Mouse (Mus musculus): Measurements from ENCODE around the gene Klhl18.
"Not testable (repeated sequence)": the region's sequence is repeated elsewhere in the genome, so short reads cannot be mapped to it uniquely, and the experiment has no call there.

The Klhl18 gene

DNA sequence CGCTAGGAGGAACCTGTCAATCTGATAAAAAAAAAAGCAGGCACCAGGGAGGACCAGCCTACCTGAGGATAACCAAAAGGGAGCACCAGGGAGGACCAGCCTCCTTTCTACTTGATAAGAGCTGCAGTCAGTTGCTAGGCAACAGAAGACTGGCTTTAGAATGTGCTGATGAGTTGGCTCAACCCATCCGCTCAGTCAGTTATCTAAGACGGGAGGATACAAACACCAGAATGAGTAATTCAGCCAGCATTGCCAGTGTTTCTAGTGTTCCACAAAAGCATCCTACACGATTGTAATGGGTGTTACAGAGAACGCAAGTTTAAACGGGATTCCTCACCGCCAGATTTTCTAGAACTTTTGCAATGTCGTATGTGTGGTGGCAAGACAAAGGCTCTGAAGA is 45.3 kb downstream of the Klhl18 start:
- in situ Hi-C loops (cut with MboI; ENCODE audit: low sequenced_read_pairs): no loop called here

- in situ Hi-C loops (cut with MboI; ENCODE audit: low sequenced_read_pairs): no loop called here
These were observed 56.9 kb downstream of the Klhl18 start, which contains the start of gene Ngp for GRCm38 (mm10) chr9:110419511-110420112. TSS of gene Ngp (plus strand) at chr9:110419747.

DNA sequence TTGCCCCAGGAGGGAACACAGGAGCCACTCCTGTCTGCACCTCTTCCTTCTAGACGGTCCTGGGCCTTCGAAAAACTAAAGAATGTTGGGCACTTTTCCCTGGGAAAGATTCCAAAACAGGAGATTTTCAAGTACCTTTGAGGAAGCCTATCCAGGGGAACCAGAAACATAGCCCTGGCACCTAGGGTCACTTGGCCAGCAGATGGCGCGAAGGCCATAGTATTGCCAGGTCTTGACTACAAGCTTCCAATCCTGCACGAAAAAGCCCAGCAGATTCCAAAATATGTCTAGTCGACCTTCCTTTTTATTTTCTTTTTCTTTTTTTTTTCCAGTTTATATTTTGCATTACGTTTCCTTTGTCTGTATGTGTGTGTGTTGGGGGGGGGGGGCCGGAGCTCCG is 62.7 kb downstream of the Klhl18 start:
- in situ Hi-C loops (cut with MboI; ENCODE audit: low sequenced_read_pairs): no loop called here

DNA sequence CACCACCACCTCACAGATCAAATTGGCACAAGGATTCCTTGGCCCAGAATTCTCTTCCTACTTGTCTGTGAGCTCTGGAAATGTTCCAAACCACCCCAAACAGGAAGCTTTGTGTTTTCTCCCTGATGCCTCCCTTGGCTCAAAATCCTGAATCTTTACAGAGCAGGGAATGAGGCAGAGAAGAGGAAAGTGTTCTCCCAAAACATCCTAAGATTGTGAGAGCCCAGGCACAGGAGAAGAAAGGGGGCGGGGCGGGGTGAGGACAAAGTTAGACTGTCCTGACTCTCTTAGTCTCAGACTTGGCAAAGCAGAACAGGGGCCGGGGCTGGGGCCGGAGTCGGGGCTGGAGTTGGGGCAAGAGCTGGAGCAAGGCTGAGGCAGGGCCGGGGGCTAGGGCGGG is 63.6 kb downstream of the Klhl18 start:
- in situ Hi-C loops (cut with MboI; ENCODE audit: low sequenced_read_pairs): no loop called here

DNA sequence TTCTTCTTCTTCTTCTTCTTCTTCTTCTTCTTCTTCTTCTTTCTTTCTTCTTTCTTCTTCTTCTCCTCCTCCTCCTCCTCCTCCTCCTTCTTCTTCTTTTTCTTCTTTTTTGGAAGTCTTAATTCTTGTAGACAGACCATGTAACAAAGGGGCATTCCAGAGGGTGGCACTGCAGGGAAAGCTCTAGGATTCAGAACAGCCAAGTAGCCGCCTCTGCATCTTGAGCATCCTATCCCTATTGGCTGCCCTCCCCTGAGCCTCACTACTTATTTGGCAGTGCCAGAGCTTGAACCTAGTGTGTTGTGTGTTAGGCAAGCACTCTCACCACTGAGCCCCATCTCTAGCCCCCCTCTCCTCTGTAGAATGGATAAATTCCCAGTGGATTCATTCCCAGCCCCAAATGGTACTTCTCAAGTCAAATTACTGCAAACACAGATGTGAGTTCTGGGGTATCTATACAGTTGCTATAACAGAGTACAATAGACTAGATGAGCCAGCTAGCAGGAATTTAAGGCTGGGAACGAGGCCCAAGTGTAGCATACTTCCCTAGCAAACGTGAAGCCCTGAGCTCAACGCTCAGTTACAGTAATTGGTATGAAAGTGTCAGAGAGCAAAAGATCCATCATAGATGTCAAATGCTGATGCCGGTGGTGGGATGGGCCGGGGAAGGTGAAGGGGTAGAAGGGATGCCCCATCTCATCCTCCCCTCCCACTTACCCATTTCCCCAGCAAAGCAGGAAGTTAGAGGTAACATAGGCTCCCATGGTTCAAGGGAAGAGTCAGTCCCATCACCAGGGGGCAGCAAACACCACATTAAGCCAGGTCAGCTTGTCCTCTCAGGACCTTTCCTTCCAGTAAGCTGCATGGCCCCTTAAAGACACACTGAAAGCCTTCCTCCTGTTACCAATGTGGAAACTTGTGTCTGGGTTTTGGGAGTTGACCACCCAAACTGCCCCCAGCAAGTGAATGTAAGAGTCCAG is 65.3 kb downstream of the Klhl18 start:
- in situ Hi-C loops (cut with MboI; ENCODE audit: low sequenced_read_pairs): no loop called here

DNA sequence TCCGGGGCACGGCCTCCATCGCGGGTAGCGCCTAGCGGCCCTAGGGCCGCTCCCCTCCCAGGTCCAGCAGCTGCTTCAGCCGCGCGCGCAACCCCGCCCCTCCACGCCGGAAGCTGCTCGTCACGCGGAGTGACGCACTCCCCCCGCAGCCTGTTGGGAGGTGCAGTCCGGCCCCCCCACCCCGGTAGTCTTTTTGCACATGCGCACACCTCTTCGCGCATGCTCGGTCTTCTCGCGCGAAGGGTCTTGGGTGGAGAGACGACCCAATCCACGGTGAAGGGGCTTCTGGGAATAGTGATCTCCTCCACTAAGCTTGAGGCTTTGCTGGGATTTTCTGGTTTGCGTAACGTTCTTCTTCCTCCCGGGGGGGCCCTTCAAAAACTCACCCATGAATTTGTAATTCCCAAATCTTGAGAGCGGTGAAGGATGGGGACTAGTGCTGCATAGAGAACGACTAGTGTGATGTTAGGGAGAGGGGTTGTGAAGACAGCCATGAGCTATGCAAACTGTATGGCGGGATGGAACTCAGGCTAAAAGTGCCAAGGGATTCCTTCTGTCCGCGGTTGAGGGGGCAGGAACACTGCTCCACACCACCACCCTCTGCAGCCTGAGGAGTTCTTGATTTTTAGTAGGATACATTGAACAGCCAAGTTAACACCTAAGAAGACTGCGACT is 68.3 kb downstream of the Klhl18 start, which contains the start of gene Ptpn23:
Gene Ptpn23, minus strand, starts transcription at position 115 of the 675 bp plus-strand sequence.
- in situ Hi-C loops (cut with MboI; ENCODE audit: low sequenced_read_pairs): no loop called here

GRCm38 (mm10) chr9:110407311-110408098 is 69.0 kb downstream of the Klhl18 start:
- in situ Hi-C loops (cut with MboI; ENCODE audit: low sequenced_read_pairs): no loop called here

GRCm38 (mm10) chr9:110403240-110403639 is 73.3 kb downstream of the Klhl18 start:
- in situ Hi-C loops (cut with MboI; ENCODE audit: low sequenced_read_pairs): not testable (repeated sequence)

DNA sequence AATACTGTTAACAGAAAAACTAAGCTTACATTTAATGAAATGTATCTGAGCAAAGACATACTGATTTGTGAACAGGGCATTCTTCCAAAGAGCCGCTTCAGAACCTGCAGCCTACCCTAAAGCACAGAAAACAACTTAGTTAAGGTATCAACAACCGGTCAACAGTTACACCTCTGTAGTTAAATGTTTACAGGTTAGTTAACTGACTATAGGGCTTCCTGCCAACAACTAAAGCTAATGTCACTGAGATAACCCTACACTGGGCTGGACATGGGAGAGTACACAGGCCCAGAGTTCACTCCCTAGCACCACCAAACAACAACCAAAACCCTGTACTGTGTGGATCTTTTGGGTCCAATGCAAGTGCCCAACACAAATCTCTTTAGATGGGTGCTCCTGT is 73.8 kb downstream of the Klhl18 start:
- in situ Hi-C loops (cut with MboI; ENCODE audit: low sequenced_read_pairs): no loop called here

GRCm38 (mm10) chr9:110400650-110401049 is 75.8 kb downstream of the Klhl18 start:
- in situ Hi-C loops (cut with MboI; ENCODE audit: low sequenced_read_pairs): no loop called here

DNA sequence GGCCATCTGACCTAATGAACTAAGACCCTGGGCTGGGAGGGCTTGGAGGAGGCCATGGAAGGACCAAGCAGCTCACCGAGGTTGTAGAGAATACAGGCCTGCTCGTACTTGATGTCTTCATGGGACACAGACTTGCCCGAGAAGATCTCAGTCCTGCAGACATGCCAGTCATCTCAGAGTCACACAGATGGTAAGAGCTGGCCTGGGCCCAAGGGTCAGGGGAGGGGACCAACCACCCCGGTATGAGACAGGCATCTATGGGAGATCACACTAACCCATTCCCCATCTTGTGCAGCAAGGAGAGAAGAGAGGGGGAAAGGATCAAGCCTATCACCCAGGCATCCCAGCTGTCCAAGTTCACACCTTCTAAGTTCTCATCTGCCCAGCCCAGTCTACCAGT is 83.2 kb downstream of the Klhl18 start:
- in situ Hi-C loops (cut with MboI; ENCODE audit: low sequenced_read_pairs): no loop called here

GRCm38 (mm10) chr9:110390843-110391242 is 85.7 kb downstream of the Klhl18 start:
- in situ Hi-C loops (cut with MboI; ENCODE audit: low sequenced_read_pairs): no loop called here

GRCm38 (mm10) chr9:110388011-110388410 is 88.5 kb downstream of the Klhl18 start:
- in situ Hi-C loops (cut with MboI; ENCODE audit: low sequenced_read_pairs): no loop called here

DNA sequence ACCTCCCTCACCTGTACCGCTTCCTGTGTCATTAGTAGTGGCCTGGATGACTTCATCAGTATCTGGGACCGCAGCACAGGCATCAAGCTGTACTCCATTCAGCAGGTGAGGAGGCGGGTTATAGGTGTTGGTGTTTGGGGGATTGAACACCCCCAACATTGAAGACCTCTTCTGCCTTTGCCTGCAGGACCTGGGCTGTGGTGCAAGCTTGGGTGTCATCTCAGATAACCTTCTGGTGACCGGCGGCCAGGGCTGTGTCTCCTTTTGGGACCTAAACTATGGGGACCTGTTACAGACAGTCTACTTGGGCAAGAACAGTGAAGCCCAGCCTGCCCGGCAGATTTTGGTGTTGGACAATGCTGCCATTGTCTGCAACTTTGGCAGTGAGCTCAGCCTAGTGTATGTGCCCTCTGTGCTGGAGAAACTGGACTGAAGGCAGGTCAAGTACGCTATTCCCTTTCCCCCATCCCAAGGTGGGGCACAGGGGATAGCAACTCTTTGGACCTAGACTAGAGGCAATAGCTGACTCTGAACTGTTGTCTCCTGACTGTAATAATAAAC is 92.0 kb downstream of the Klhl18 start:
- in situ Hi-C loops (cut with MboI; ENCODE audit: low sequenced_read_pairs): no loop called here

GRCm38 (mm10) chr9:110381292-110381691 is 95.2 kb downstream of the Klhl18 start:
- in situ Hi-C loops (cut with MboI; ENCODE audit: low sequenced_read_pairs): no loop called here

GRCm38 (mm10) chr9:110380662-110381061 is 95.8 kb downstream of the Klhl18 start:
- in situ Hi-C loops (cut with MboI; ENCODE audit: low sequenced_read_pairs): no loop called here

GRCm38 (mm10) chr9:110379361-110379760 is 97.1 kb downstream of the Klhl18 start:
- in situ Hi-C loops (cut with MboI; ENCODE audit: low sequenced_read_pairs): no loop called here

- in situ Hi-C loops (cut with MboI; ENCODE audit: low sequenced_read_pairs): not testable (repeated sequence)
These were observed 98.8 kb downstream of the Klhl18 start for GRCm38 (mm10) chr9:110377655-110378054.
